Mouse (Mus musculus) thymus, postnatal 10 days (tissue): Measurements from ENCODE around the gene Gm49366.
"Not testable (repeated sequence)": the region's sequence is repeated elsewhere in the genome, so short reads cannot be mapped to it uniquely, and the experiment has no call there.

Experiments
- DNase-seq, 2 experiments: peaks; one replicate each; pipeline ENCODE4 v3.0.0; 2021; ENCODE audit warnings: low spot score in 2 of 2

The Gm49366 gene

DNA sequence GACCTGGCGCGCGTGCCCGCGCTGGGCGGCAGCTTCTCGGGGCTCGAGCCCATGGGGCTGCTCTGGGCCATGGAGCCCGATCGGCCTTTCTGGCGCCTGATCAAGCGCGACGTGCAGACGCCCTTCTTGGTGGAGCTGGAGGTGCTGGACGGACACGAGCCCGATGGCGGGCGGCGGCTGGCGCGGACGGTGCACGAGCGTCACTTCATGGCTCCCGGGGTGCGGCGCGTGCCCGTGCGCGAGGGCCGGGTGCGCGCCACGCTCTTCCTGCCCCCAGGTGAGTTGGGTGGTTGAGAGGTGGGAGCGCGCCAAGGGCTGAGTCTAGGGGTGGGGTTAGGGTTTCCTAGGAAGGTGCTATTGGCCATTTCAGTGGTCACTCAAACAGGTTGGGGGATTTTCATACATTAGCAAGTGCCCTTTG lies at the start of gene Gm49366:
Gene Gm49366, plus strand, starts transcription at position 245 of the 421 bp plus-strand sequence.
- peak in 1 of 2 experiments; percentile 5 for DNase-seq

GRCm38 (mm10) chr12:83989378-83989777 lies 49.4 kb upstream of the Gm49366 start:
- DNase-seq: no peak

- no peak for DNase-seq
Measured at GRCm38 (mm10) chr12:83997221-83997620, 41.5 kb upstream of the Gm49366 start.

GRCm38 (mm10) chr12:83998341-83999107 lies 40.2 kb upstream of the Gm49366 start:
- DNase-seq: no peak

GRCm38 (mm10) chr12:83999237-83999636 lies 39.5 kb upstream of the Gm49366 start:
- DNase-seq: not testable (repeated sequence)

GRCm38 (mm10) chr12:84000418-84000817 lies 38.3 kb upstream of the Gm49366 start:
- DNase-seq: no peak

GRCm38 (mm10) chr12:84003866-84004265 lies 34.9 kb upstream of the Gm49366 start:
- DNase-seq: no peak

GRCm38 (mm10) chr12:84008251-84008650 lies 30.5 kb upstream of the Gm49366 start:
- no peak for DNase-seq

DNA sequence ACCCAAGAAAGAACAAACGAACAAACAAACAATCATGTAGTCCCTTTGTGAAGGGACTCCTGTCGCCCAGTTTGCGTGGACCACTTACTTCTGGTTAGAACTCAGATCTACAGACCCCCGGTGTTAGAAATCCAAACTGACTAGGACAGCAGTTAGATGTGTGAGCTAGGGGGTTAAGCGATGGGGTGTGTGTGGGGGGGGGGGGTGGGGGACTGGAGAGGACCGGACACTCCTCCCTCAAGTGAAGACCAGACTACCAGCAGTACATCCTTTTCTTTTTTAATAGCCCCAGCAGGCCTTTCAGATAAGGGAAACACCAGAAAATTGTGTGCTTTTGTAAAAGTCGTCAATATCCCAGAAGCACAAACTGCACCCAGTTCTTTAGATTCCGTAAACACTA lies 30.0 kb upstream of the Gm49366 start:
- no peak for DNase-seq

DNA sequence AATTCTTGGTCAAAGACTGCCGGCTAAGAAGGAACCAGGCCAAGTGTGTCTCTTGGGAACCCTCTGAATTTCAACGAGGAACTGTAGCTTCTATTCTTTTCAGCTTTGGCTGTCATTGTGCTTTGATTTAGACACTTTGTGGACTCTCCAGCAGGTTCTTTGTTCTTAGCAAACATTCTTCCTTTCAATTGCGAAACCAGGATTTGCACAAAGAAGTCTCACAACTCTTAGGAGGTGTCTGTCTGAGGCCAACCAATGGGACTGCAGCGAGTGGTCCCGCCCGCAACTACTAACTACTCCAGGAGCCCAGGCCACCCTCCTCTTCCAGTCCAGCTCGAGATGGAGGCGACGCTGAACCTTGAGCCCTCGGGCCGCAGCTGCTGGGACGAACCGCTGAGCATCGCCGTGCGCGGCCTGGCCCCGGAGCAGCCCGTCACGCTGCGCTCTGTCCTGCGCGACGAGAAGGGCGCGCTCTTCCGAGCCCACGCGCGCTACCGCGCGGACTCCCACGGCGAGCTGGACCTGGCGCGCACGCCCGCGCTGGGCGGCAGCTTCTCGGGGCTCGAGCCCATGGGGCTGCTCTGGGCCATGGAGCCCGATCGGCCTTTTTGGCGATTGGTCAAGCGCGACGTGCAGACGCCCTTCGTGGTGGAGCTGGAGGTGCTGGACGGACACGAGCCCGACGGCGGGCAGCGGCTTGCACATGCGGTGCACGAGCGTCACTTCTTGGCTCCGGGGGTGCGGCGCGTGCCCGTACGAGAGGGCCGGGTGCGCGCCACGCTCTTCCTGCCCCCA lies 29.4 kb upstream of the Gm49366 start, which contains the start of gene Acot1:
Gene Acot1, plus strand, starts transcription at position 320 of the 795 bp plus-strand sequence.
- peak; percentile 11 to 49 for DNase-seq

DNA sequence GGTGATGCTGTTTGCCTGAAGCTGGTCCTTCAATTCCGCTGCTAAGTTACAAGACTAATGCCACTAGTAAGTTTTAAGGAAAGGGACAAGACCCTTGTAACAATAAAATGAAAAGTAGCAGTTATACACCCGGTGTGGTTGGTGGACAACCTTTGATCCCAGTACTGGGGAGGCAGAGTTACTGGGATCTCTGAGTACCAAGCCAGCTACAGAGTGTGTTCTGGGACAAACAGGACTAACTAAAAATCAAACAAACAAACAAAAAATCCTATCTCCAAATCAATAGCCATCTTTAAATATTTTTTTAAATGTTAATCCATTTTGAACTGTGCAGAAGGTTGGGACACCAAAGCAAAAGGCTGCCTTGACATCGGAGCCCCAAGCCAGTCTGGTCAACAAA lies 28.5 kb upstream of the Gm49366 start:
- no peak for DNase-seq

DNA sequence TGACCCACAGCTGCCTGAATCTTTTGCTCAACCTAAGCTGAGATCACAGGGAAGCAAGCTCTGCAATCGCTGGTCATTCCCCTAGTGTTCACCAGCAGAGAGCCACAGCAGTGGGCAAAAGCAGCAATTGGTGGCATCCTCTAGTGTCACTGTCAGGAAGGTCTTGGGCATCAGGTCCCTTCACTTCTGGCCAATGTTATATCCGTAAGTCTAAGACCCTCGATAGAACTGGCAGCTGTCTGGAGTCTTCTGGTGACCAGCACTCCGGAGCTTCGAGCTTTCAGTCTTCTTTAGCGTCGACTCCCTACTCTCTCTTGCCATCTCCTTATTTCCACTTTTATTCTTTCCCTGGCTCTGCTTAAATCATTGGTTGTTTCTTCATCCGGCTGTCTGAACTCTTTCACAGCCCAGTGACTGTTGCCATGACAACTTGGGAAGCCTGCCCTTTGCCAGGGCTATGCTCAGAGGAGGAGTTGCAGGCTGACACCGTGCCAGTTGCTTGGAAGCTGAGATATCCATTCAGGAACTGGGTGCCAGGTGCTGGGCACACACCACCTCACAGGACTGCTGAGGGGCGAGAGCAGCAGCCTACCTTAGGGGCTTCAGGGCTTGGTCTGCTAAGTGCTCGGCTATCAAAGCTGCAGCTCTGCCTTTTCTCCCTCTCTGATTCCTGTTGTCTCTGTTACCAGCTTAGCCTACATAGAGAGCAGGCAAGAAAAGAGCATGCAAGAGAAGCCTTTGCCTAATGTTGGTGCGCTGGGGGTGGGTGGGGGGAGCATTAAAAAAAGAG lies 27.3 kb upstream of the Gm49366 start:
- no peak for DNase-seq

DNA sequence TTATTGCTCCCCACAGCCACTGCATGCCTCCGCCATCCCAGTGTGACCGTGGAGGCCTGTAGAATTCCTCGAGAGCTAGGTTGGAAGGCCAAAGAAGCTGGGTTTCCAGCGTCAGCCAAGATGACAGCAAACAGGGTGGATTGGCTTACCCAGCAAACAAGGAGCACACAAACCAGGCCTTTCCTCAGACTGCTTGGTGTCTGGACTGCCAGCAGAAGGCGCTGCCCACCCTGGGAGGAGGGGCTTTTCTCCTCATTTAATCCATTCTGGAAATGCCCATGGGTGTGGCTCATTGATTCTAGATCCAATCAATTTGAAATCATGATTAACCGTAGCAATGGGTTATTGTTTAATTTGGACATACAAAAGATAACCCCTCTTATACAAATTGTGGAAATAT lies 25.6 kb upstream of the Gm49366 start:
- DNase-seq: no peak

- no peak for DNase-seq
Measured at GRCm38 (mm10) chr12:84013701-84014100, 25.0 kb upstream of the Gm49366 start.

- DNase-seq: not testable (repeated sequence)
Measured at GRCm38 (mm10) chr12:84020528-84020927, 18.2 kb upstream of the Gm49366 start.

- not testable (repeated sequence) for DNase-seq
Measured at GRCm38 (mm10) chr12:84022266-84022665, 16.5 kb upstream of the Gm49366 start.

- DNase-seq: no peak
Measured at GRCm38 (mm10) chr12:84023052-84023745, 15.5 kb upstream of the Gm49366 start.

DNA sequence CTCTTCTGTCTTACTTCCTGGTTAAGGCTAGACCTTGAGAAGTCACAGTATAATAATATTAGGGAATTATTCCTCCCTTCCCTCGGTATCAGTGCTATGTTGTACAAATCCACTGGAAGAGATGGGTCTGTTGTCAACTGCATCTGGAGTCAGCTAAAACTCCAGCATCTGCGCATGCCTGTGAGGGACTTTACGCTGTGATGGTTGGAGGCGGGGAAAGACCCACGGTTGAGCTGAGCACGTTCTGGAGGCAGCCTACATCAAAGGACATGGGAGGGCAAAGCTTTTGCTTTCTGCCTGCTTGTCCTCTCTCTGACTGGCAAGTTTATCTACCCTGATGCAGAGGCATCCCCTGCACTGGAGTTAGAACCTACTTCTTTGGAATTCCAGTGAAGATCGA lies 12.8 kb upstream of the Gm49366 start:
- no peak for DNase-seq

DNA sequence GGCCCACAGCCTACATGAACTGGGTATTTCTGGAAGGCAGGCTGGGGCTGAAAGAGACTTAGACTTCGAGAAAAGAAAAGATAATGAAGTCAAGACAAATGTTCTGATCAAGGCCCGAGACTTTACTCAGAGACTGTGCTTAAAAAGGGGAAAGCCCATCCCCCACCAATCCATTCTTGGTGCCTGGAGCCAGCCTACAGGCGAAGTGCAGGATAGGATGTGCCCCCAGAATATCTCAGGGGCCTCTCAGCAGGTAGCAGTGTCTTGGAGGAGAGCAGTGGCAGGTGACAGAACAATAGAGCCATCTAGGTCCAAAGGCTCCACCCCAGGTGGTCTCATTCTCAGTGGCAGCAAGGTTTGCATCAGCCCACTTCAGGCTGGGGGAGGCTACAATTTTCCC lies 10.4 kb upstream of the Gm49366 start:
- DNase-seq: not testable (repeated sequence)

GRCm38 (mm10) chr12:84029043-84029442 lies 9.7 kb upstream of the Gm49366 start:
- DNase-seq: not testable (repeated sequence)

DNA sequence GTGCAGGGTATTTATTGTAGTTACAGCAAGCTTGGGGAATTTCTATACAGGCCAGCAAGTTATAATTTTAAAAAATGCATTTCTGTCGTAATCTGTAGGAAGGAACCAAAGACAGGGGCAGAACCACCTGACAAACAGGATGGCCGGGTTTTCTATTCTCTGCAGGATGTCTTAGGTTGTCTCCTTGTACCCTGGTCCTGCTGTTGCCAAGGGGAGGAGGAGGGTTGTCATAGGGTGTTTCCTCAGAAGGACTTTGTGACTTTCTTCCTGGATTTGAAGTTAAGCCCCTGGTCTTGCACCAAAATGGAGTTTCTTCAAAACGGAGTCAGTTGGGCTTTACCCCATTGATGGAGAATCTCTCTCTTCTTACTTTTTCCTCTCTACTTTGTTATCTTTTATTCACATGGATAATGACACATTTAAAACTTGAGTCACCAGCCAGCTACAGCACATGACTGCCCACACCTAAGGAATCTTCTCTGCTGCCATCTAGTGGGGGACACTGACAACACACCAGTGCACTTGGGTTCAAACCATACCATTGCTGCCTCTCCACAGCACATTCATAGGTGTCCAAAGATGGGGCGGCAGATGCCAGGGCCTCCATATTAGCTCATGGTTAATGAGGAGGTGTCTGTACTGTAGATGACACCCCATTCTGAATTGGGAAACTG lies 7.9 kb upstream of the Gm49366 start:
- DNase-seq: peak; percentile 43 to 81
